Mouse (Mus musculus) erythroblast, embryonic 14.5 days (primary cell): Measurements from ENCODE around the gene Cd33.

ENCODE experiments used
- GATA1 ChIP-seq: IDR thresholded peaks from 2 replicates; pipeline ENCODE4 v1.6.1; 2012; ENCODE audit warnings: low read length, inconsistent platforms, mixed read lengths
- TAL1 ChIP-seq: IDR thresholded peaks from 3 replicates; pipeline ENCODE4 v1.6.1; 2012; ENCODE audit warnings: low read length, inconsistent platforms, mixed read lengths

DNA sequence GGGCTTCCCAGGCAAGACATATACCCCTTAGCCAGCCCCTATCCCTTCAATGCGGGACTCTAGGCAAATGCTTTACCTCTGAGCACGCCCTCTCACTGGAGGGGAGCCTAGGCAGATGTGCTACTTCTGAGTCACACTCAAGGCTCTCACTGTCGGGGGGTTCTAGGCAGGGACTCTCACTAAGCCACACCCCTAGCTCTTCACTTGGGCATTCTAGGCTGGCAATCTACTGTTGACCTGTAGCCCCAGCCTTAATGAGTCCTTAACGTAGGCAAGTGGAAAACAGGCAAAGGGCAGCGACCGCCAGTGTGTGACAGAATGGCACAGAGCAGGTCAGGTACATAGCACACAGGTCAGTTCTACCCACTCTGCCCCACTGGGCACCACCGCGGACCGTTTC, 53.4 kb downstream of the Cd33 start:
- TF ChIP-seq GATA1 (no peak), TAL1 (no peak)
